Comparison of ENCODE assay signal across 10 mouse cellular contexts in genomic region chr2:71775201-71775611, GRCm38 (mm10). TPM values are rescaled to one million over a fixed set of nuclear protein-coding genes. Genes with fewer than 3 reads are reported as not detected.
A peak's percentile ranks its signal among the peaks of the same experiment; 100 is the strongest.
DNase-seq lines count a peak whose midpoint lies in the region; ATAC-seq and TF ChIP-seq lines count a peak whose summit lies in the region.
"Had no signal": no experiment of that assay in that cellular context is flagged by ENCODE, and none has a peak within 500 bp of the region (broad histone marks: within the 10 kb centered on the region; RNA-seq: fewer than 3 reads in every experiment).

No protein-coding gene starts in this region.

- no peak overlapping the region for H3K27ac ChIP-seq in kidney, embryonic 16.5 days (ENCODE audit: low read length)
- no peak overlapping the region for H3K27ac ChIP-seq in forebrain, embryonic 11.5 days (ENCODE audit: low read depth, low read length)
- H3K27ac ChIP-seq in layer of hippocampus, adult 2 months, result peak overlapping the region; percentile 71
- peak overlapping the region; percentile 18; the same call in 1 of the 2 replicates for H3K27ac ChIP-seq in midbrain, postnatal 0 days (ENCODE audit: low read depth, low read length)
- H3K27ac ChIP-seq in heart, embryonic 10.5 days, result no peak overlapping the region
- H3K27ac ChIP-seq: macrophage had no signal

- H3K36me3 ChIP-seq in kidney, embryonic 16.5 days (ENCODE audit: insufficient read depth, low read length), result no peaks in the 10 kb centered on the region
- H3K36me3 ChIP-seq in forebrain, embryonic 11.5 days (ENCODE audit: control insufficient read depth, insufficient read depth, low read length), result no peaks in the 10 kb centered on the region
- H3K36me3 ChIP-seq in midbrain, postnatal 0 days (ENCODE audit: insufficient read depth, low read length), result no peaks in the 10 kb centered on the region
- H3K36me3 ChIP-seq in heart, embryonic 10.5 days, result no peaks in the 10 kb centered on the region

- peaks cover 18% of the 10 kb centered on the region for H3K4me1 ChIP-seq in kidney, embryonic 16.5 days (ENCODE audit: insufficient read depth, low read length)
- no peaks in the 10 kb centered on the region; the same call in 1 of the 2 replicates for H3K4me1 ChIP-seq in forebrain, embryonic 11.5 days (replicated peaks; ENCODE audit: control insufficient read depth, insufficient read depth, low read length)
- H3K4me1 ChIP-seq in midbrain, postnatal 0 days (ENCODE audit: insufficient read depth, low read length), result no peaks in the 10 kb centered on the region
- peaks cover 3% of the 10 kb centered on the region for H3K4me1 ChIP-seq in heart, embryonic 10.5 days

- no peak overlapping the region for H3K9ac ChIP-seq in kidney, embryonic 16.5 days (replicated peaks; ENCODE audit: low read length)
- no peak overlapping the region for H3K9ac ChIP-seq in forebrain, embryonic 11.5 days (ENCODE audit: low read length)
- H3K9ac ChIP-seq in midbrain, postnatal 0 days (replicated peaks; ENCODE audit: low read length, poor library complexity, severe bottlenecking), result no peak overlapping the region

- H3K9me3 ChIP-seq in kidney, embryonic 16.5 days (ENCODE audit: low read length), result no peaks in the 10 kb centered on the region
- no peaks in the 10 kb centered on the region for H3K9me3 ChIP-seq in forebrain, embryonic 11.5 days (ENCODE audit: control insufficient read depth, low read length)
- H3K9me3 ChIP-seq in midbrain, postnatal 0 days (ENCODE audit: low read length), result no peaks in the 10 kb centered on the region
- H3K9me3 ChIP-seq in heart, embryonic 10.5 days, result no peaks in the 10 kb centered on the region

- no peaks in the 10 kb centered on the region for H3K27me3 ChIP-seq in kidney, embryonic 16.5 days (ENCODE audit: insufficient read depth, low read length)
- no peaks in the 10 kb centered on the region for H3K27me3 ChIP-seq in forebrain, embryonic 11.5 days (ENCODE audit: control insufficient read depth, insufficient read depth, low read length)
- H3K27me3 ChIP-seq in midbrain, postnatal 0 days (ENCODE audit: insufficient read depth, low read length), result no peaks in the 10 kb centered on the region
- H3K27me3 ChIP-seq in heart, embryonic 10.5 days (ENCODE audit: insufficient read depth, poor library complexity, severe bottlenecking), result 0 out of 2 replicates have a peak, but pooled peaks cover 6% of the 10 kb centered on the region

- no peak overlapping the region for H3K4me3 ChIP-seq in kidney, embryonic 16.5 days (ENCODE audit: low read length)
- no peak overlapping the region for H3K4me3 ChIP-seq in forebrain, embryonic 11.5 days (ENCODE audit: low read depth, low read length)
- H3K4me3 ChIP-seq in layer of hippocampus, adult 2 months, result peak overlapping the region; percentile 8; the same call in 1 of the 2 replicates
- H3K4me3 ChIP-seq in midbrain, postnatal 0 days (ENCODE audit: low read depth, low read length), result no peak overlapping the region
- H3K4me3 ChIP-seq in heart, embryonic 10.5 days, result no peak overlapping the region

- no peak for TF ChIP-seq CTCF in layer of hippocampus, adult 2 months (conservative IDR thresholded peaks at IDR 0.05)
- TF ChIP-seq CTCF in midbrain, postnatal 0 days (IDR thresholded peaks at IDR 0.05), result no peak

- ATAC-seq in kidney, embryonic 16.5 days (ENCODE audit: low FRiP score, low TSS enrichment), result no peak
- no peak for ATAC-seq in forebrain, embryonic 11.5 days (replicated peaks; ENCODE audit: low FRiP score)
- ATAC-seq in midbrain, postnatal 0 days (ENCODE audit: low FRiP score), result 0 out of 2 replicates have a peak, but pooled peaks have one; percentile 27

- no peak for DNase-seq in kidney, postnatal 4 days
- no peak for DNase-seq in forebrain, embryonic 11.5 days (ENCODE audit: low spot score)
- peak; percentile 47 to 66 for DNase-seq in layer of hippocampus, adult 2 months (ENCODE audit: low spot score in 2 of 2)
- DNase-seq in midbrain, postnatal 0 days (ENCODE audit: low spot score), result peak; percentile 80
- no peak for DNase-seq in heart, embryonic 10.5 days (ENCODE audit: low spot score)
- no peak for DNase-seq in cerebellum, postnatal 36 days
- no peak for DNase-seq in ovary, adult 18-20 months (ENCODE audit: low spot score)
- DNase-seq: gastrocnemius, postnatal 10 days had no signal

- H3K4me2 ChIP-seq in kidney, embryonic 16.5 days (replicated peaks; ENCODE audit: low read depth, low read length), result peak overlapping the region; percentile 31
- H3K4me2 ChIP-seq in forebrain, embryonic 11.5 days (ENCODE audit: low read depth, low read length, severe bottlenecking), result peak overlapping the region; percentile 28; the same call in 1 of the 2 replicates
- peak overlapping the region; percentile 10; the same call in 1 of the 2 replicates for H3K4me2 ChIP-seq in midbrain, postnatal 0 days (ENCODE audit: low read depth, low read length, poor library complexity, severe bottlenecking)

- WGBS in kidney, embryonic 16.5 days, result 37% methylated on average over 9 of the region's 9 CpGs
- 20% methylated on average over 9 of the region's 9 CpGs for WGBS in forebrain, embryonic 11.5 days
- WGBS in midbrain, postnatal 0 days, result 15% methylated on average over 9 of the region's 9 CpGs
- WGBS in heart, embryonic 10.5 days, result 60% methylated on average over 9 of the region's 9 CpGs

RNA-seq across cellular contexts. Expression of gene Itga6, which starts 29.8 kb away (rescaled TPM):
- 56.8 and 75.1 TPM in 2 replicates for polyA plus RNA-seq in kidney, embryonic 16.5 days (2015; fragmentation: Nextera tagmentation; extraction: Ambion mirVana)
- polyA plus RNA-seq in forebrain, embryonic 11.5 days (2014; fragmentation: Nextera tagmentation; extraction: Ambion mirVana), result 54.2 and 59.5 TPM in 2 replicates
- total RNA-seq in layer of hippocampus, adult 2 months (2021), result 10 to 100 TPM; 21.1 to 25.8 TPM
- total RNA-seq in midbrain, postnatal 0 days (2014; rRNA removed), result 38.9 and 41.5 TPM in 2 replicates
- polyA plus RNA-seq in midbrain, postnatal 0 days (2015; fragmentation: Nextera tagmentation; extraction: Ambion mirVana), result 14.5 and 16.0 TPM in 2 replicates
- 93.7 and 111 TPM in 2 replicates for polyA plus RNA-seq in heart, embryonic 10.5 days (2016; fragmentation: Nextera tagmentation; extraction: Ambion mirVana)

Comparison
In these comparisons a context has a peak if more than half of its experiments do, and no peak if none do; other contexts are left out.
1. H3K27ac ChIP-seq: peak in layer of hippocampus, adult 2 months (single experiment) and midbrain, postnatal 0 days (single experiment); none in kidney, embryonic 16.5 days (single experiment), forebrain, embryonic 11.5 days (single experiment) and heart, embryonic 10.5 days (single experiment).
2. DNase-seq: peak in layer of hippocampus, adult 2 months (2 of 2) and midbrain, postnatal 0 days (single experiment); none in kidney, postnatal 4 days (0 of 2), forebrain, embryonic 11.5 days (single experiment), heart, embryonic 10.5 days (single experiment), cerebellum, postnatal 36 days (0 of 2) and ovary, adult 18-20 months (single experiment).
3. Peak in every context shown above with its lines, with median percentiles within 50 percentile points of each other: H3K4me2 ChIP-seq.